Mouse (Mus musculus): ENCODE measurements around the gene Cd5. TPM values are rescaled to one million over a fixed set of nuclear protein-coding genes. Genes with fewer than 3 reads are reported as not detected.

Cd5 gene
- total and polyA plus RNA-seq, 3 experiments: 0.11 TPM; not detected in 2

DNA sequence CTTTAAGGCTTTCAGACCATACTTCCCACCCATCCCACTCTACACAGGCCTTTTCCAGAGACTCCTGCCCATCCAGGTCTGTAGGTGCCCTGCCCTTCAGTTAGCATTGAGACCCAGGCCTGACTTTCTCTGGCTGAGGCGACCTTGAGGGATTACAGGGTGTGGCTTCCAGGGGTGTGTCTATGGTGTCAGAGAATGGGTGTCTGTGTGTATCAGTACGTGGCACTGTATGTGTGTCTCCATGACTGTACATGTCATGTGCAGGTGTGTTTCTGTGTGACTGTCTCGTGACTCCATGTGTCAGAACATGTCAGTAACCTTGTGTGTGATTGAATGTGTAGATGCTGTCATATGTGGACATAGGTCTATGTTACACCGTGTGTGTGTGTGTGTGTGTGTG, 67.5 kb downstream of the Cd5 start:
- H3K9me3 ChIP-seq (replicated peaks): peaks cover 3% of the 10 kb centered on the region
- ATAC-seq (ENCODE audit: extremely low read depth, insufficient number of reproducible peaks, low FRiP score, poor library complexity, severe bottlenecking): no peak
- no peak overlapping the region for H3K4me3 ChIP-seq (ENCODE audit: low read depth, low read length)
- H3K4me1 ChIP-seq (ENCODE audit: insufficient read depth, low read depth, low read length): peaks cover 74% of the 10 kb centered on the region
- no peak for DNase-seq (ENCODE audit: low spot score)
- H3K36me3 ChIP-seq (replicated peaks): peaks cover 9% of the 10 kb centered on the region
- TF ChIP-seq POLR2AphosphoS5 (IDR thresholded peaks at IDR 0.05; ENCODE audit: insufficient replicate concordance, low read depth, low read length): no peak
- no peak for TF ChIP-seq GATA2 (IDR thresholded peaks at IDR 0.05; ENCODE audit: borderline replicate concordance, low read depth, low read length)
- no peak for TF ChIP-seq GATA1 (IDR thresholded peaks at IDR 0.05; ENCODE audit: borderline replicate concordance, low read length)
- 0 out of 2 replicates have a peak, but pooled peaks have one; percentile 3 for TF ChIP-seq CTCF (IDR thresholded peaks at IDR 0.05; ENCODE audit: low read depth, low read length)
- TF ChIP-seq TAL1 (conservative IDR thresholded peaks at IDR 0.05; ENCODE audit: low read depth, low read length): no peak
- no peaks in the 10 kb centered on the region for H3K27me3 ChIP-seq (ENCODE audit: insufficient read depth, low read length)

Other genes starting within 250 kb of the Cd5 start
- 108 and 119 TPM in 2 replicates for gene Cpsf7, start 213.7 kb downstream of the Cd5 start, total RNA-seq (2014; fragmentation: Nextera tagmentation)
- gene Cpsf7, start 213.7 kb downstream of the Cd5 start, total RNA-seq (2017): 48.5 and 48.6 TPM in 2 replicates
- gene Cpsf7, start 213.7 kb downstream of the Cd5 start, polyA plus RNA-seq (2012): 47.4 and 69.0 TPM in 2 replicates
- 89.1 and 102 TPM in 2 replicates for gene Sdhaf2, start 212.9 kb downstream of the Cd5 start, total RNA-seq (2014; fragmentation: Nextera tagmentation)
- gene Sdhaf2, start 212.9 kb downstream of the Cd5 start, total RNA-seq (2017): 145 and 154 TPM in 2 replicates
- 5.7 and 7.0 TPM in 2 replicates for gene Sdhaf2, start 212.9 kb downstream of the Cd5 start, polyA plus RNA-seq (2012)
- gene Tmem216, start 182.8 kb downstream of the Cd5 start, total RNA-seq (2014; fragmentation: Nextera tagmentation): 20.3 and 25.6 TPM in 2 replicates
- 14.6 and 17.5 TPM in 2 replicates for gene Tmem216, start 182.8 kb downstream of the Cd5 start, total RNA-seq (2017)
- 1.7 and 1.9 TPM in 2 replicates for gene Tmem216, start 182.8 kb downstream of the Cd5 start, polyA plus RNA-seq (2012)
- gene Cyb561a3, start 161.8 kb downstream of the Cd5 start, total RNA-seq (2014; fragmentation: Nextera tagmentation): 23.1 and 23.5 TPM in 2 replicates
- 18.0 and 22.5 TPM in 2 replicates for gene Cyb561a3, start 161.8 kb downstream of the Cd5 start, total RNA-seq (2017)
- 6.3 and 8.2 TPM in 2 replicates for gene Cyb561a3, start 161.8 kb downstream of the Cd5 start, polyA plus RNA-seq (2012)
- 50.1 and 61.6 TPM in 2 replicates for gene Tmem138, start 161.6 kb downstream of the Cd5 start, total RNA-seq (2014; fragmentation: Nextera tagmentation)
- gene Tmem138, start 161.6 kb downstream of the Cd5 start, total RNA-seq (2017): 9.7 and 13.5 TPM in 2 replicates
- 4.6 and 5.0 TPM in 2 replicates for gene Tmem138, start 161.6 kb downstream of the Cd5 start, polyA plus RNA-seq (2012)
- gene Ddb1, start 133.7 kb downstream of the Cd5 start, total RNA-seq (2014; fragmentation: Nextera tagmentation): 334 and 389 TPM in 2 replicates
- 516 and 542 TPM in 2 replicates for gene Ddb1, start 133.7 kb downstream of the Cd5 start, total RNA-seq (2017)
- 29.5 and 30.8 TPM in 2 replicates for gene Ddb1, start 133.7 kb downstream of the Cd5 start, polyA plus RNA-seq (2012)
- gene Tkfc, start 133.3 kb downstream of the Cd5 start, total RNA-seq (2014; fragmentation: Nextera tagmentation): 10.9 and 11.7 TPM in 2 replicates
- 6.7 and 6.8 TPM in 2 replicates for gene Tkfc, start 133.3 kb downstream of the Cd5 start, total RNA-seq (2017)
- gene Tkfc, start 133.3 kb downstream of the Cd5 start, polyA plus RNA-seq (2012): 2.7 and 4.6 TPM in 2 replicates
- 1.2 and 1.4 TPM in 2 replicates for gene Vwce, start 104.8 kb downstream of the Cd5 start, total RNA-seq (2014; fragmentation: Nextera tagmentation)
- gene Vwce, start 104.8 kb downstream of the Cd5 start, total RNA-seq (2017): 0.06 and 0.16 TPM in 2 replicates
- gene Vwce, start 104.8 kb downstream of the Cd5 start, polyA plus RNA-seq (2012): 0.24 and 0.32 TPM in 2 replicates
- 1.6 and 2.4 TPM in 2 replicates for gene Pga5, start 60.9 kb downstream of the Cd5 start, total RNA-seq (2014; fragmentation: Nextera tagmentation)
- 1.6 and 1.9 TPM in 2 replicates for gene Pga5, start 60.9 kb downstream of the Cd5 start, total RNA-seq (2017)
- gene Pga5, start 60.9 kb downstream of the Cd5 start, polyA plus RNA-seq (2012): 0.14 TPM in 2 replicates
- gene Vps37c, start 50.3 kb downstream of the Cd5 start, total RNA-seq (2014; fragmentation: Nextera tagmentation): 16.3 and 27.1 TPM in 2 replicates
- 5.2 TPM in 2 replicates for gene Vps37c, start 50.3 kb downstream of the Cd5 start, total RNA-seq (2017)
- 34.9 and 40.0 TPM in 2 replicates for gene Vps37c, start 50.3 kb downstream of the Cd5 start, polyA plus RNA-seq (2012)
- not detected in 2 replicates for gene Cd6, start 91.1 kb upstream of the Cd5 start, total RNA-seq (2014; fragmentation: Nextera tagmentation)
- 0.11 and 0.41 TPM in 2 replicates for gene Cd6, start 91.1 kb upstream of the Cd5 start, total RNA-seq (2017)
- gene Cd6, start 91.1 kb upstream of the Cd5 start, polyA plus RNA-seq (2012): not detected in 2 replicates
- gene Slc15a3, start 100.7 kb upstream of the Cd5 start, total RNA-seq (2014; fragmentation: Nextera tagmentation): not detected in 2 replicates
- under 0.01 and 0.05 TPM in 2 replicates for gene Slc15a3, start 100.7 kb upstream of the Cd5 start, total RNA-seq (2017)
- gene Slc15a3, start 100.7 kb upstream of the Cd5 start, polyA plus RNA-seq (2012): 0.01 and 0.02 TPM in 2 replicates
- 2.3 TPM in 1 of 2 replicates, not detected in the other for gene Tmem132a, start 130.9 kb upstream of the Cd5 start, total RNA-seq (2014; fragmentation: Nextera tagmentation)
- 0.06 and 0.27 TPM in 2 replicates for gene Tmem132a, start 130.9 kb upstream of the Cd5 start, total RNA-seq (2017)
- 0.01 TPM in 1 of 2 replicates, not detected in the other for gene Tmem132a, start 130.9 kb upstream of the Cd5 start, polyA plus RNA-seq (2012)
- 2.3 and 6.8 TPM in 2 replicates for gene Tmem109, start 143.0 kb upstream of the Cd5 start, total RNA-seq (2014; fragmentation: Nextera tagmentation)
- 11.6 and 12.2 TPM in 2 replicates for gene Tmem109, start 143.0 kb upstream of the Cd5 start, total RNA-seq (2017)
- gene Tmem109, start 143.0 kb upstream of the Cd5 start, polyA plus RNA-seq (2012): 7.7 and 8.5 TPM in 2 replicates
- gene Prpf19, start 156.2 kb upstream of the Cd5 start, total RNA-seq (2014; fragmentation: Nextera tagmentation): 79.4 and 88.8 TPM in 2 replicates
- gene Prpf19, start 156.2 kb upstream of the Cd5 start, total RNA-seq (2017): 192 and 250 TPM in 2 replicates
- gene Prpf19, start 156.2 kb upstream of the Cd5 start, polyA plus RNA-seq (2012): 81.9 and 89.0 TPM in 2 replicates
- not detected in 2 replicates for gene Zp1, start 181.6 kb upstream of the Cd5 start, total RNA-seq (2014; fragmentation: Nextera tagmentation)
- not detected in 2 replicates for gene Zp1, start 181.6 kb upstream of the Cd5 start, total RNA-seq (2017)
- 0.03 TPM in 1 of 2 replicates, not detected in the other for gene Zp1, start 181.6 kb upstream of the Cd5 start, polyA plus RNA-seq (2012)
- gene Ptgdr2, start 198.2 kb upstream of the Cd5 start, total RNA-seq (2014; fragmentation: Nextera tagmentation): not detected in 2 replicates
- gene Ptgdr2, start 198.2 kb upstream of the Cd5 start, total RNA-seq (2017): 0.12 TPM in 1 of 2 replicates, not detected in the other
- gene Ptgdr2, start 198.2 kb upstream of the Cd5 start, polyA plus RNA-seq (2012): not detected in 2 replicates
- 18.8 and 21.2 TPM in 2 replicates for gene Ccdc86, start 210.3 kb upstream of the Cd5 start, total RNA-seq (2014; fragmentation: Nextera tagmentation)
- gene Ccdc86, start 210.3 kb upstream of the Cd5 start, total RNA-seq (2017): 10.0 and 10.1 TPM in 2 replicates
- gene Ccdc86, start 210.3 kb upstream of the Cd5 start, polyA plus RNA-seq (2012): 45.7 and 51.6 TPM in 2 replicates
- gene Ms4a10, start 235.7 kb upstream of the Cd5 start, total RNA-seq (2014; fragmentation: Nextera tagmentation): not detected in 2 replicates
- not detected in 2 replicates for gene Ms4a10, start 235.7 kb upstream of the Cd5 start, total RNA-seq (2017)
- 0.05 TPM in 1 of 2 replicates, not detected in the other for gene Ms4a10, start 235.7 kb upstream of the Cd5 start, polyA plus RNA-seq (2012)

Measured in G1E (cell line).